ENCODE assay signal across 15 mouse cellular contexts in the genomic region with DNA sequence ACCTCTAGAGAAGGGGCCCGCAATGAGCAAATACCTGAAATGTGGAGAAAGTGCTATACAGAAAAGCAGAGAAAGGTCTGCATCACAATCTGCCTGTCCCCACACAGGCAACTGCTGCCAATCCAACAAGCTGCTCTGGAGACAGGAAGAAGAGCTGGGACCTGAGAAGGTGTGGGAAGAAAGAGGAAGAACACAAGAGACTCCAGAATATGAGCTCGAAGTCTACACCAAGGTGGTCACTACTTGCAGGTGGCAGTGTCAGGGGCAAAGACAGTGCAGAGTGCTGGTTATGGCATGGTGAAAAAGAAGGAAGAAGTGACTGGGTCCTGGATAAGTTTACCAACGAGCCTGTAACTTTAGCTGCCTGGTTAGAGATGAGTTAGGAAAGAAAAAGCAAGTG.
"Had no signal": no experiment of that assay in that cellular context is flagged by ENCODE, and none has a peak within 500 bp of the region (broad histone marks: within the 10 kb centered on the region; RNA-seq: fewer than 3 reads in every experiment).

No protein-coding gene starts in this region.

- H3K36me3 ChIP-seq: limb, embryonic 10.5 days; liver, embryonic 12.5 days; lung, embryonic 15.5 days; midbrain, embryonic 15.5 days; neural tube, embryonic 13.5 days had no signal

- H3K9me3 ChIP-seq: limb, embryonic 10.5 days; liver, embryonic 12.5 days; lung, embryonic 15.5 days; midbrain, embryonic 15.5 days; neural tube, embryonic 13.5 days had no signal

- H3K9ac ChIP-seq: liver, embryonic 12.5 days; liver, postnatal 0 days; lung, embryonic 15.5 days; midbrain, embryonic 15.5 days; neural tube, embryonic 13.5 days had no signal

- DNase-seq: kidney, adult 9 months; kidney, postnatal 36 days; liver, postnatal 0 days; lung, postnatal 14 days; retina, postnatal 1 day had no signal

- H3K4me3 ChIP-seq: left cerebral cortex, adult 2 months; limb, embryonic 10.5 days; liver, embryonic 12.5 days; lung, embryonic 15.5 days; midbrain, embryonic 15.5 days; neural tube, embryonic 13.5 days had no signal

- H3K4me2 ChIP-seq: liver, embryonic 12.5 days; lung, embryonic 15.5 days; midbrain, embryonic 11.5 days; midbrain, embryonic 15.5 days; neural tube, embryonic 13.5 days had no signal

- H3K27ac ChIP-seq: kidney, postnatal 0 days; left cerebral cortex, adult 2 months; limb, embryonic 10.5 days; liver, embryonic 12.5 days; lung, embryonic 15.5 days; midbrain, embryonic 15.5 days; neural tube, embryonic 13.5 days; stomach, postnatal 0 days had no signal

- H3K27me3 ChIP-seq: liver, embryonic 12.5 days; lung, embryonic 15.5 days; midbrain, embryonic 15.5 days; neural tube, embryonic 13.5 days had no signal

- H3K4me1 ChIP-seq: midbrain, embryonic 15.5 days; neural tube, embryonic 13.5 days had no signal

- ATAC-seq: intestine, postnatal 0 days; liver, embryonic 12.5 days; liver, postnatal 0 days; midbrain, embryonic 15.5 days had no signal
